Mouse (Mus musculus) forebrain, embryonic 14.5 days (tissue): Measurements from ENCODE around the gene Blvrb. TPM values are rescaled to one million over a fixed set of nuclear protein-coding genes. Genes with fewer than 3 reads are reported as not detected.

Experiments
- ATAC-seq: fragments of 200-750 bp; cut with Nextera tagmentation; 2 replicates; pipeline ENCODE4 v1.8.0; 2017; ENCODE audit warnings: mild to moderate bottlenecking, moderate library complexity
- DNase-seq: peaks from one replicate; pipeline ENCODE4 v3.0.0-alpha.2; 2015; ENCODE audit warnings: low spot score
- H3K27ac ChIP-seq: fragments of 300-500 bp; sonication (generic); 2 replicates; pipeline ENCODE4 v1.5.1; 2014; ENCODE audit warnings: low read depth, mild to moderate bottlenecking, control low read depth, low read length, moderate library complexity
- H3K27me3 ChIP-seq: fragments of 300-500 bp; sonication (generic); replicated peaks from 2 replicates; pipeline ENCODE4 v1.6.1; 2014; ENCODE audit warnings: low read length, control low read depth, mixed read lengths; ENCODE audit not compliant: control insufficient read depth, insufficient read depth
- H3K36me3 ChIP-seq: fragments of 300-500 bp; sonication (generic); 2 replicates; pipeline ENCODE4 v1.6.1; 2014; ENCODE audit warnings: low read length, control low read depth; ENCODE audit not compliant: control insufficient read depth, insufficient read depth
- H3K4me1 ChIP-seq: fragments of 300-500 bp; sonication (generic); 2 replicates; pipeline ENCODE4 v1.6.1; 2014; ENCODE audit warnings: antibody characterized with exemption, low read length, control low read depth; ENCODE audit not compliant: control insufficient read depth, insufficient read depth
- H3K4me2 ChIP-seq: fragments of 300-500 bp; sonication (generic); 2 replicates; pipeline ENCODE4 v1.6.1; 2014; ENCODE audit warnings: mild to moderate bottlenecking, control low read depth, low read length
- H3K4me3 ChIP-seq: fragments of 300-500 bp; sonication (generic); 2 replicates; pipeline ENCODE4 v1.5.1; 2014; ENCODE audit warnings: low read depth, low read length, control low read depth
- H3K9ac ChIP-seq: fragments of 300-500 bp; sonication (generic); 2 replicates; pipeline ENCODE4 v1.6.1; 2014; ENCODE audit warnings: mild to moderate bottlenecking, low read length, control low read depth, moderate library complexity
- H3K9me3 ChIP-seq: fragments of 300-500 bp; sonication (generic); replicated peaks from 2 replicates; pipeline ENCODE4 v1.6.1; 2016; ENCODE audit warnings: low read length, control low read depth, mixed read lengths; ENCODE audit not compliant: control insufficient read depth
- WGBS: fragments of 180-500 bp; shearing (Covaris S2); extraction: QIAGEN DNeasy Blood & Tissue Kit; methylation state at CpG from one replicate; pipeline ENCODE4 v1.1.7; 2014; 5-methylcytosine and 5-hydroxymethylcytosine counted together
- polyA plus RNA-seq: library from polyadenylated mRNA; unstranded; fragments of >200 nt; fragmentation: Nextera tagmentation; extraction: Ambion mirVana; gene quantifications from 2 replicates; pipeline ENCODE4 v1.2.1, GENCODE M21; 2014

Blvrb gene
- polyA plus RNA-seq, 1 experiment from 2014 or later = 23.7 TPM

- peak overlapping the region; percentile 84 for H3K9ac ChIP-seq
- no peaks in the 10 kb centered on the region for H3K9me3 ChIP-seq
- ATAC-seq = no peak
- 0 out of 2 replicates have a peak, but pooled peaks cover 6% of the 10 kb centered on the region for H3K4me1 ChIP-seq
- H3K4me3 ChIP-seq = peak overlapping the region; percentile 55
- peaks cover 17% of the 10 kb centered on the region; the same call in 1 of the 2 replicates for H3K27me3 ChIP-seq
- H3K36me3 ChIP-seq = no peaks in the 10 kb centered on the region
- peak overlapping the region; percentile 86 for H3K4me2 ChIP-seq
- 1% methylated on average over 18 of the region's 18 CpGs for WGBS
- peak; percentile 9 for DNase-seq
- H3K27ac ChIP-seq = peak overlapping the region; percentile 18; the same call in 1 of the 2 replicates
Measured at GRCm38 (mm10) chr7:27446051-27446450, 1.7 kb upstream of the Blvrb start.

DNA sequence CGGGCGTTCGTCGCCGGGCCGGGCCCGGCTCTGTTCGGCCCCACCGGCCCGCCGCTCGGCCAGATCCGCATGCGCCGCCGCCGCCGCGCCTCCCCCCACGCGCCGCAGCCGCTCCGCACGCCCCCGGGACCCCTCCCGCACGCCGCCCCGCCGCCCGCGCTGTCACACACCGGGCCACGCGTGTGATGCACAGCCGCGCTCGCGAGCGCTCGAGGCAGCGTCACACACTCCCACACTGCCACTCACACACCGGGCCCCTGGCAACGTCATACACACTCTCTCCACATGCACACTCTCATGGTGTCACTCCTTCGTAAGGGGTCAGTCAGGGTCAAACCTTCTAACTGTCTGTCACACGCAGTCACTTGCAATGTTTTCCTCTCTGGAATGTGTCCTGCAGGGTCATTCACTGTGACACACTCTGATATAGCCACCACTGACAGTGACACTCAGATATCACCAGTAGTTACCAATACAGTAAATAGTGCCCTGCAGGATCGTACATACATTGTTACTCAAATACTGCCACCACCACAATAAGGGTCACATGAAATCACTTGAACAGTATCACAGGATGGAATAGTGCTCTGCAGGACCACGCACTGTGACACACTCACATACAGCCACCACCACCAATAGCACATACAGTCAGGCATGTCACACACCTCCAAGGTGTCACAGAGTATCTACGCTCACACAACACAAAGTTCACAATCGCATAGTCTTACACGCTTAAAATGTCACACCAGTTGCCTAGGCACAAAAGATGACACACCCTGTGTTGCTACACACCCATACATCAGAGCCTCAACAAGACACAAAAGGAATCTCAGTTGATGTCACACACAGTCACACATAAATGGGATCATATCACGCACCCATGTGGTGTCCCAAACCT lies 1.0 kb upstream of the Blvrb start:
- 10% methylated on average over 35 of the region's 53 CpGs for WGBS
- H3K27ac ChIP-seq = peak overlapping the region; percentile 18; the same call in 1 of the 2 replicates

DNA sequence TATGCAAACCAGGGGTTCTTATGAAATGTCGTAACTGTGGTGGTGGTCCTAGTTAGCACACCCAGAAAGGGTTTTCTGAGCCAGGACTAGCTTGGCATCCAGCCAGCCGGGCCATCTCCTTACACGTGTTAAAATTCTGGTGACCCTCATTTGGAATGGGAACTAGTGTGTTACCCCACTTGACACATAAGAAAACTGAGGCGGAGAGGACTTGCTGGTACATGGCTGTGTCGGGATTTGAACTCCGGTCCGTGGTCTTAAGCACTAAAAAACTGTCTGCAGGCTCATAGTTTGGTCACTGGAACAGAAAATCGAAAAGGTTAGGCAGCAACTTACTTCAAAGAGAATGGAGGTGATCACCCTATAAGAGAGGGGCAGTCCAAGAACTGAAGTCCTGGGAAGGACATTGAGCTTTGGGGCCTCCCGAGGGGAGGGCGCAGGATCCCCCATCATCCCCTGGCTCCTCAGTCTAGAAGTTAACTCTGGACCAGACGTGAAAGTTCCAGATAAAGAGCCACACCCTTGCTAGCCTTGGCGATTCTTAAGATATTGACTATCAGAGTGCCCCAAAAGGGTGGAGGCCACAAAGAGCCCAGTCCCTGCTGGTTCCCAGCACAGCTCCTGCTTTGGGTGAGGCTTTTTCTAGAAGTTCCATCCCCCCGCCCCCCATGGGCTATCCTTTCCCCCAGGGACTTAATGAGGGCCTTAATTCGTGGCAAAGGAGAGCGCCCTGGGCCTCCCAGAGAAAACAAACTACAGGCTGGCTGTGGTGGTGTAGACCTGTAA lies 836 bp downstream of the Blvrb start:
- no peaks in the 10 kb centered on the region for H3K9me3 ChIP-seq
- no peak overlapping the region for H3K27ac ChIP-seq
- DNase-seq (peak; percentile 17), ATAC-seq (no peak)
- peak overlapping the region; percentile 86 for H3K4me2 ChIP-seq
- 0 out of 2 replicates have a peak overlapping the region, but pooled peaks have one; percentile 52 for H3K9ac ChIP-seq
- WGBS = 61% methylated on average over 15 of the region's 15 CpGs
- H3K4me3 ChIP-seq = peak overlapping the region; percentile 42
- H3K36me3 ChIP-seq = no peaks in the 10 kb centered on the region
- H3K27me3 ChIP-seq = peaks cover 17% of the 10 kb centered on the region; the same call in 1 of the 2 replicates
- 0 out of 2 replicates have a peak, but pooled peaks cover 6% of the 10 kb centered on the region for H3K4me1 ChIP-seq

More for the DNA sequence above, 1.0 kb upstream of the Blvrb start:
- peak; percentile 56 for DNase-seq
- Histone ChIP-seq H3K27me3 (peaks cover 17% of the 10 kb centered on the region; the same call in 1 of the 2 replicates), H3K9me3 (no peaks in the 10 kb centered on the region), H3K36me3 (no peaks in the 10 kb centered on the region), H3K4me2 (peak overlapping the region; percentile 86), H3K4me3 (peak overlapping the region; percentile 55), H3K9ac (peak overlapping the region; percentile 84), H3K4me1 (0 out of 2 replicates have a peak, but pooled peaks cover 6% of the 10 kb centered on the region)
- ATAC-seq = peak; percentile 35

GRCm38 (mm10) chr7:27449256-27449862 lies 1.6 kb downstream of the Blvrb start:
- Histone ChIP-seq H3K9ac (no peak overlapping the region), H3K27ac (no peak overlapping the region), H3K27me3 (peaks cover 17% of the 10 kb centered on the region; the same call in 1 of the 2 replicates), H3K36me3 (no peaks in the 10 kb centered on the region), H3K9me3 (no peaks in the 10 kb centered on the region), H3K4me1 (0 out of 2 replicates have a peak, but pooled peaks cover 6% of the 10 kb centered on the region), H3K4me3 (no peak overlapping the region), H3K4me2 (no peak overlapping the region)
- ATAC-seq (no peak), DNase-seq (peak; percentile 40)
- WGBS = 55% methylated on average over 10 of the region's 10 CpGs

DNA sequence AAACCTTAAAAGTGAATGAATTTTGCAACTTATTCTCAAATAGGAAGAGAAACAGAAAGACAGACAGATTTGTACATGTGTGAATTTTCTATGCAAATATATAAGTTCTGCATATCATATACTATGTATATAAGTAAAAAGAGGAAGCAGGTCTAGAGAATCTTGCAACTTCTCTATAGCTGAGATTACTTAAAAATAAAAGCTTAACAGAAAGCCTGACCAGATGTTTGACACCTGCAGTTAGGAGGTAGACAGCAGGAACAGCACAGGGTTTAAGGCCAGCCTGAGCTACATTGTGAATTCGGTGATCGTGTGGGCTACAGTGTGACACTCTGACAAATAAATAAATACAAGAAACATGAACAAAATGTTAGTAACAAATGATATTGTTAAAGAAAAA lies 3.6 kb downstream of the Blvrb start:
- 97% methylated on average over 2 of the region's 2 CpGs for WGBS

DNA sequence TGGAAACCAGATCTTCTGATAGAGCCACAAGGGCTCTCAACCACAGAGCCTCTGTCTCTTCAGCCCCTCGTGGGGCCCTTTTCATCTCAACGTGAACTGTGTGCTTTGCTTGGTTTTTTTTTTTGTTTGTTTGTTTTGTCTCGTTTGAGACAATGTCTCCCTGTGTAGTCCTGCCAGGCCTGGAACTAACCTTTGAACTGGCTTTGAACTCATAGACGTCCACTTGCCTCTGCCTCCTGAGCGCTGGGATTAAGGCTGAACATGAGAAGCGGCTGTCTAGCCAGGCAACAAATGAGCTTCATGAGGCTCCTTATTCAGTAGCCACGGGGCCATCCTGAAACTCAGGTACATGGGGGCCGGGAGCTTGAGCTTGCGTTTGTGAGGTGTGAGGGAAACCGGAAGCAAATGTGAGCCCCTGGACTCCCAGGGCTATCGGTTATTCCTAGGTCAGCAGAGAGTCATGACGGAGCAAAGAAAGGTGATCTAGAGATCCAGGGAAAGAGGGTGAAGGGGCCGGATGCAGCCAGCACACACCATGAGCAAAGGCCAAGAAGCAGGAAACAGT lies 4.5 kb downstream of the Blvrb start:
- H3K36me3 ChIP-seq = no peaks in the 10 kb centered on the region
- no peak overlapping the region for H3K9ac ChIP-seq
- no peak overlapping the region for H3K4me3 ChIP-seq
- H3K4me1 ChIP-seq = 0 out of 2 replicates have a peak, but pooled peaks cover 1% of the 10 kb centered on the region
- DNase-seq = no peak
- no peaks in the 10 kb centered on the region for H3K9me3 ChIP-seq
- 53% methylated on average over 13 of the region's 13 CpGs for WGBS
- H3K27me3 ChIP-seq = no peaks in the 10 kb centered on the region
- H3K27ac ChIP-seq = no peak overlapping the region
- H3K4me2 ChIP-seq = no peak overlapping the region
- ATAC-seq = no peak

More for the DNA sequence above, 3.6 kb downstream of the Blvrb start:
- H3K4me3 ChIP-seq = no peak overlapping the region
- no peak overlapping the region for H3K9ac ChIP-seq
- H3K9me3 ChIP-seq = no peaks in the 10 kb centered on the region
- H3K36me3 ChIP-seq = no peaks in the 10 kb centered on the region
- H3K27me3 ChIP-seq = no peaks in the 10 kb centered on the region; the same call in 1 of the 2 replicates
- H3K4me1 ChIP-seq = 0 out of 2 replicates have a peak, but pooled peaks cover 6% of the 10 kb centered on the region
- no peak for DNase-seq
- H3K27ac ChIP-seq = no peak overlapping the region
- ATAC-seq = no peak
- H3K4me2 ChIP-seq = no peak overlapping the region

DNA sequence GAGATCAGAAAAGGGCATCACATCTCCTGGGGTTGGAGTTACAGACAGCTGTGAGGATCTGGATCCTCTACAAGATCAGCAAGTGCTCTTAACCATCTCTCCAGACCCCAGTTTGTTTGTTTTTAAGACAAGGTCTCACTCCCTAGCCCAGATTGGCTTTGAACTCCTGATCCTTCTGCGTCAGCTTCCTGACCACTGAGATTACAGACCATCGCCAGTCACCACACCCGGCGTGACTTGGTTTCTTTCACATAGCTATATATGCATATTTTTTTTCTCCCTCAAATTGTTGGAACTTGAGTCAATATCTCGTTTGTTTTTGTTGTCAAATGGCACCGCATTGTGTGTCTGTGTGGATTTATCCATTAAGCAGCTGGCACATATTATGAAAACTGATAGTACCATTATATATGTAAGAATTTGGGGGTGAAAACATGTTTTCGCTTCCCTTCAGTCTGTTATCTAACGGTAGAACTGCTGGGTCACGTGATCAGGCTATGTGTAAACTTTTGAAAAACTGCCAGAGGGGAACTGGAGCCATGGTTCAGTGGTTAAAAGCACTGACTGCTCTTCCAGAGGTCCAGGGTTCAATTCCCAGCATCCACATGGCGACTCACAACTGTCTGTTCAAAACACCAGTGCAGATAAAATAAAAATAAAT lies 6.8 kb downstream of the Blvrb start:
- ATAC-seq (no peak), DNase-seq (no peak)
- 80% methylated on average over 10 of the region's 10 CpGs for WGBS
- Histone ChIP-seq H3K9me3 (no peaks in the 10 kb centered on the region), H3K4me2 (no peak overlapping the region), H3K27me3 (no peaks in the 10 kb centered on the region), H3K9ac (no peak overlapping the region), H3K36me3 (no peaks in the 10 kb centered on the region), H3K27ac (no peak overlapping the region), H3K4me3 (no peak overlapping the region), H3K4me1 (no peaks in the 10 kb centered on the region)

DNA sequence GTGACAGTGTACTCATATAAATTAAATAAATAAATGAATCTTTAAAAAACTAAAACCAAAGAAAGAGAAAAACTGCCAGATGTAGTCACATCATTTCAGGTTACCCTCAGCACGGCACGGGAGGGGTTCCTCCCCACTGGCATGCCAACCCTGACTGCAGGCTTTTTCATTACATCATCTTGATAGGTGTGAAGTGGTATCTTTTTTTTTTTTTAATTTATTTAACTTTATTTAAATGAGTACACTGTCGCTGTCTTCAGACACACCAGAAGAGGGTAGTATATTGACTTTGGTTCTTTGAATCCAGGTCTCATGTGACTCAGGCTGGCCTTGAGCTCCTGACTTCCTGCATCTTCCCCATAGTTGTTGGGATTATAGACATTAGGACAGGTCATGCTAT lies 7.5 kb downstream of the Blvrb start:
- ATAC-seq = no peak
- Histone ChIP-seq H3K4me3 (no peak overlapping the region), H3K9me3 (no peaks in the 10 kb centered on the region), H3K9ac (no peak overlapping the region), H3K4me2 (no peak overlapping the region), H3K4me1 (no peaks in the 10 kb centered on the region), H3K36me3 (no peaks in the 10 kb centered on the region), H3K27me3 (no peaks in the 10 kb centered on the region), H3K27ac (no peak overlapping the region)
- WGBS = 88% methylated on average over 3 of the region's 3 CpGs
- DNase-seq = no peak
